Mouse (Mus musculus) ES-Bruce4 (cell line): ENCODE measurements around the gene Trp53bp1.

Experiments
- CTCF ChIP-seq: IDR thresholded peaks from one replicate; pipeline ENCODE4 v1.8.1; 2011; ENCODE audit warnings: low read depth, low read length
- POLR2A ChIP-seq: IDR thresholded peaks from one replicate; pipeline ENCODE4 v1.8.1; 2011; ENCODE audit warnings: low read length; ENCODE audit not compliant: insufficient read depth

GRCm38 (mm10) chr2:121214491-121214890 lies 56.7 kb downstream of the Trp53bp1 start:
- TF ChIP-seq POLR2A: no peak
- TF ChIP-seq CTCF: no peak
